Mouse (Mus musculus) cortical plate, adult 2 months (tissue): ENCODE measurements around the gene Pnpo.

Experiments
- CTCF ChIP-seq: fragments of 200-500 bp; IDR thresholded peaks from 2 replicates; pipeline ENCODE4 v1.5.1; 2011; ENCODE audit warnings: mild to moderate bottlenecking, control low read depth, low read length; ENCODE audit not compliant: insufficient read depth; ENCODE audit errors: extremely low read depth
- POLR2A ChIP-seq: fragments of 200-500 bp; IDR thresholded peaks from 2 replicates; pipeline ENCODE4 v1.6.1; 2011; ENCODE audit warnings: mild to moderate bottlenecking, low read length, control low read depth; ENCODE audit not compliant: insufficient read depth; ENCODE audit errors: extremely low read depth

DNA sequence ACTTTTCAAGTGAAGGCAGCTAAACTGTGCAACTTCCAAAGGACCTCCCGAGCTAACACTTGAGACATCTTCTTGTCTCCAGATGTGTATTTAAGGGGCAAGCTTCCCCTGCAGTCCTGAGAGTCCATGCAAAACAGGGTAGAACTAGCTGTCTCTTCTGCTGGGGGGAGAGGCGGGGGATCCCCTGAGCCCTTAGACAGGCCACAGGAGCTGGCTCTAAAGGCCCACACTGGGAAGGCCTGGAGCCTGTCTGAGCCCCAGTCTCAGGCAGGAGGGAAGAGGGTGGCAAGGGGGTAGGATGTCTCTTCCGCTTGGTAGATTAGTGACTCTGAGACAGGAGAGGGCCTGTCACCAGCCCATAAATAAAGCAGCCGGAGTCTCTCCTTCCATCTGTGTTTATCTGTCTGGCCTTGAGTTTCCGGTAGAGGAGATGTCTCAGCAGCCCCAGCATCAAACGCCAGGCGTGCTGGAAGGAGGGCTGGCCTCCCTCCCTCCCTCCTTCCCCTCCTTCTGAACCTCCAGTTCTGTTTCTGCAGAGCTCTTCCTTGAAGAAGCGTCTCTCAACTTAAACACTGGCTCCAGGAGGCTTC is 49.0 kb upstream of the Pnpo start:
- TF ChIP-seq CTCF (no peak), POLR2A (no peak)
